ENCODE assay signal across 9 mouse cellular contexts in the genomic region with DNA sequence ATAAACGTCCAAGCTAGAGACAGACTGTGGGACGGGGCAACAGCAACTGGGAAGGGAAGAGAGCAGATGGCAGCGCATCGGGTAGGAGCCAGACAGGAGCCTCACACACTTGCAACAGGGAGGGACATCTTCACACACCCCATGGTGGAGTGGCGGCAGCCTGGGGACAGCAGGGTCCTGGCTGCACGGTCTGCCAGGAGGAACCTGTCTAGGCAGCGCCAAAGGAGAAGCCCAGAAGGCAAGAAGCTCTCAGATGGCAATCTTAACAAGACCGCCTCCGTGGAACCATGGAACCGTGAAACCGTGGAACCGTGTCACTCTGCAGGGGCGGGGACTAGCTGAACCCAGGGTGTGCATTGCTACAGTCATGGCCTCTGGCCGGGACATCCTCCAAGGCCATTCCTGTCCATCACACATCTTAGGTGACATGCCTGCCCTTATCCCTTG. TPM values are rescaled to one million over a fixed set of nuclear protein-coding genes. Genes with fewer than 3 reads are reported as not detected.
A peak's percentile ranks its signal among the peaks of the same experiment; 100 is the strongest.
DNase-seq lines count a peak whose midpoint lies in the region; ATAC-seq lines count a peak whose summit lies in the region.
"Had no signal": no experiment of that assay in that cellular context is flagged by ENCODE, and none has a peak within 500 bp of the region (broad histone marks: within the 10 kb centered on the region; RNA-seq: fewer than 3 reads in every experiment).

No protein-coding gene starts in this region.

- H3K4me3 ChIP-seq in liver, embryonic 13.5 days (replicated peaks), result no peak overlapping the region
- no peak overlapping the region for H3K4me3 ChIP-seq in forebrain, embryonic 12.5 days (replicated peaks)
- no peak overlapping the region for H3K4me3 ChIP-seq in midbrain, embryonic 16.5 days (ENCODE audit: low read depth, low read length)

- no peak overlapping the region for H3K4me2 ChIP-seq in liver, embryonic 13.5 days
- H3K4me2 ChIP-seq in forebrain, embryonic 12.5 days, result no peak overlapping the region
- H3K4me2 ChIP-seq in midbrain, embryonic 16.5 days (ENCODE audit: low read length), result no peak overlapping the region

- 59% methylated on average over 14 of the region's 14 CpGs for WGBS in liver, embryonic 13.5 days (ENCODE audit: insufficient replicate concordance)
- 83% methylated on average over 14 of the region's 14 CpGs for WGBS in forebrain, embryonic 12.5 days
- WGBS in midbrain, embryonic 16.5 days, result 76% methylated on average over 13 of the region's 14 CpGs

- H3K27me3 ChIP-seq in liver, embryonic 13.5 days, result no peaks in the 10 kb centered on the region
- no peaks in the 10 kb centered on the region for H3K27me3 ChIP-seq in forebrain, embryonic 12.5 days
- H3K27me3 ChIP-seq in midbrain, embryonic 16.5 days (ENCODE audit: control insufficient read depth, insufficient read depth, low read depth, low read length), result no peaks in the 10 kb centered on the region

- H3K4me1 ChIP-seq in liver, embryonic 13.5 days (replicated peaks), result peaks cover 49% of the 10 kb centered on the region
- H3K4me1 ChIP-seq in forebrain, embryonic 12.5 days, result peaks cover 74% of the 10 kb centered on the region
- H3K4me1 ChIP-seq in midbrain, embryonic 16.5 days (ENCODE audit: control insufficient read depth, insufficient read depth, low read length), result peaks cover 43% of the 10 kb centered on the region

- H3K9ac ChIP-seq in liver, embryonic 13.5 days, result no peak overlapping the region
- no peak overlapping the region for H3K9ac ChIP-seq in forebrain, embryonic 12.5 days
- no peak overlapping the region for H3K9ac ChIP-seq in midbrain, embryonic 16.5 days (ENCODE audit: low read depth, low read length)

- peak; percentile 27; the same call in 1 of the 2 replicates for ATAC-seq in liver, embryonic 13.5 days (ENCODE audit: low read depth)
- ATAC-seq in forebrain, embryonic 12.5 days (ENCODE audit: low FRiP score), result peak; percentile 31; the same call in 1 of the 2 replicates
- no peak for ATAC-seq in midbrain, embryonic 16.5 days

- no peaks in the 10 kb centered on the region for H3K9me3 ChIP-seq in liver, embryonic 13.5 days (replicated peaks)
- no peaks in the 10 kb centered on the region for H3K9me3 ChIP-seq in forebrain, embryonic 12.5 days
- H3K9me3 ChIP-seq in midbrain, embryonic 16.5 days (replicated peaks; ENCODE audit: control insufficient read depth, low read length, poor library complexity, severe bottlenecking), result no peaks in the 10 kb centered on the region

- H3K36me3 ChIP-seq in liver, embryonic 13.5 days, result no peaks in the 10 kb centered on the region
- peaks cover 10% of the 10 kb centered on the region for H3K36me3 ChIP-seq in forebrain, embryonic 12.5 days (replicated peaks)
- no peaks in the 10 kb centered on the region for H3K36me3 ChIP-seq in midbrain, embryonic 16.5 days (ENCODE audit: control insufficient read depth, insufficient read depth, low read length)

- H3K27ac ChIP-seq in liver, embryonic 13.5 days, result no peak overlapping the region
- peak overlapping the region; percentile 75 for H3K27ac ChIP-seq in forebrain, embryonic 12.5 days
- peak overlapping the region; percentile 6 for H3K27ac ChIP-seq in midbrain, embryonic 16.5 days (ENCODE audit: low read length)

- DNase-seq in adrenal gland, adult 2 months, result peak; percentile 56
- DNase-seq in adrenal gland, postnatal 4 days (ENCODE audit: low spot score in 2 of 2), result no peak
- no peak for DNase-seq in liver, embryonic 13.5 days
- no peak for DNase-seq in liver
- DNase-seq in thymus, adult 18-20 months, result no peak
- DNase-seq in urinary bladder, adult 2 months (ENCODE audit: low spot score), result no peak
- DNase-seq: kidney, adult 9 months had no signal

RNA-seq across cellular contexts. Expression of a gene that starts 50.1 kb away (rescaled TPM):
- 100 to 1,000 TPM; 149 to 340 TPM for total RNA-seq in adrenal gland, adult 2 months (2021)
- 183 and 229 TPM in 2 replicates for polyA plus RNA-seq in adrenal gland, adult 2 months (2012; rRNA removed)
- total RNA-seq in adrenal gland, postnatal 4 days (2021), result 100 to 1,000 TPM; 240 to 243 TPM
- polyA plus RNA-seq in liver, embryonic 13.5 days (2015; fragmentation: Nextera tagmentation; extraction: Ambion mirVana), result 3.9 and 4.5 TPM in 2 replicates
- polyA plus RNA-seq in forebrain, embryonic 12.5 days (2016; fragmentation: Nextera tagmentation; extraction: Ambion mirVana), result 26.0 and 27.0 TPM in 2 replicates
- polyA plus RNA-seq in midbrain, embryonic 16.5 days (2015; fragmentation: Nextera tagmentation; extraction: Ambion mirVana), result 19.9 and 22.9 TPM in 2 replicates
- 24.5 and 61.9 TPM in 2 replicates for polyA plus RNA-seq in urinary bladder, adult 2 months (2012; rRNA removed)
